Mouse (Mus musculus) lung, postnatal 0 days (tissue): ENCODE measurements around the gene Tapbp.

Experiments used
- CTCF ChIP-seq: IDR thresholded peaks from 2 replicates; pipeline ENCODE4 v1.5.1; 2016; ENCODE audit warnings: antibody characterized with exemption, mild to moderate bottlenecking
- EP300 ChIP-seq: IDR thresholded peaks from 2 replicates; pipeline ENCODE4 v1.6.1; 2016; ENCODE audit warnings: antibody characterized with exemption, mild to moderate bottlenecking, control low read depth

- no peak for TF ChIP-seq CTCF
- 0 out of 2 replicates have a peak, but pooled peaks have one; percentile 13 for TF ChIP-seq EP300
These were observed 39.2 kb downstream of the Tapbp start for GRCm38 (mm10) chr17:33954646-33955554.
